Mouse (Mus musculus): ENCODE measurements around the gene Bcor.

GRCm38 (mm10) chrX:12159981-12160656 lies at the start of gene Bcor:
- TF ChIP-seq CTCF (IDR thresholded peaks at IDR 0.05) (no peak), POLR2A (IDR thresholded peaks at IDR 0.05; ENCODE audit: insufficient read depth, low read depth, low read length) (no peak)

All from heart, adult 2 months (tissue).